Mouse (Mus musculus): Measurements from ENCODE around the gene Cnn1. TPM values are rescaled to one million over a fixed set of nuclear protein-coding genes. Genes with fewer than 3 reads are reported as not detected.

Gene Cnn1
- polyA plus RNA-seq, 1 experiment from 2014 or later, result 444 TPM

DNA sequence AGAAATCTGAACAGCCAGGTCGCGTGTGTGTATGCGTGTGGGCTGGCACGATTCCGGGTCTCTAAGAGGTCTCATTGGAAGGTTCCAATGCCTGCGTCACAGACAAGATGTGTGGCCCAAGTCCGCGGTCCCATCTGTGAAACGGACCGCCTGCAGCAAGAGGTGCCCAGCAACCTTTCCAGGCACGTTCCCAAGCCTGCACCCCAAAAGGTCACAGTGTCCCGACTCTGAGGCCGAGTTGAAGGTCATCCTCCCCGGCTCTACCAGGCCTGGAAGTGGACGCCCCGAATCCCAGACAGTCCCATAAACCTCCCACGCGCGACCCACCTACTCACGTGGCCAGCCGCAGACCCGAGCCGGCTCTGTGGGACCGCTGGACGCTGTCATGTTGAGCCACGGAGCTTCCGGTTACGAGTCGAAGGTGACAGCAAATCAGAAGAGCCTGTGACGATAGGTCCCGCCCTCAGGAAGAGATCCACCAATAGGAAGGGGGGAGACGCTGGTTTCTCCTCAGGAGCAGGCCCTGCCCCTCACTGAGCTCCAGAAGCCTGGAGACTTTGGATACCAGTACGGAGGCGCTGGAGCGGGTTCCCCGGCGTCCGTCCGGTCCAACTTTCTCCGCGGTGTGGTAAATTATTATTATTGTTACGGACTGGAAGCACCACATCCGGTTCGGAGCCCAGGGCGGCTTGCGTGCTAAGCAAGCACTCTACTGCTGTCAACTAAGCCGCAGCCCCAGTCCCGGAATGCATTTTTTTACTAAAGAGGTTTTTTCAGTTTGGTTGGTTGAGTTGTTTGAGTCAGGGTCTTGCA lies 13.8 kb upstream of the Cnn1 start, which contains the start of gene Ecsit:
Gene Ecsit (minus strand): TSS at position 417 of the 813 bp plus-strand sequence.
- Histone ChIP-seq H3K9me3 (no peaks in the 10 kb centered on the region), H3K27ac (peak within 1 kb of the TSS; percentile 88), H3K4me2 (peak within 1 kb of the TSS; percentile 84), H3K27me3 (replicated peaks) (no peaks in the 10 kb centered on the region), H3K36me3 (0 out of 2 replicates have a peak, but pooled peaks cover 4% of the 10 kb centered on the region), H3K4me1 (peaks cover 7% of the 10 kb centered on the region; the same call in 1 of the 2 replicates), H3K9ac (peak within 1 kb of the TSS; percentile 58), H3K4me3 (replicated peaks) (peak within 1 kb of the TSS; percentile 67)
- peak; percentile 99 for ATAC-seq (ENCODE audit: insufficient read depth, low FRiP score, low read depth)
- under 1% methylated on average over 48 of the region's 48 CpGs for WGBS

DNA sequence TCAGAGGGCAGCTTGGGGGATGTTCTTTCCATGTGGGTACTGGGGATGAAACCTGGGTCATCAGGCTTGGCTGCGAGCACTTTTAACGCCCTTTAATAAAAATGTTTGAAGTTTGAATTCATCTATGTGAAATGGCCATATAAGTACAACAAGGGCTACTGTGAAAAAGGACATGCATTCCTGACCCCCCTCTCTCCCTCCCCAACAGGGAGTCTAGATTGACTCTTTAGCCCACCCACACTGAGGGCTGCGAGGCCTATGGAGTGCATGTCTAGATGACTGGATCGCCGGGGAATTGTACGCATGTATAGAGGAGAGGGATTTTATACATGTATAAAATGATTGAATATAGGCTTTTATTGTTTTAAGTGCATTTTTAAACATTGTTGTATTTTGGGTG lies 13.0 kb upstream of the Cnn1 start:
- Histone ChIP-seq H3K4me1 (peaks cover 7% of the 10 kb centered on the region; the same call in 1 of the 2 replicates), H3K27ac (peak overlapping the region; percentile 88), H3K9me3 (no peaks in the 10 kb centered on the region), H3K27me3 (replicated peaks) (no peaks in the 10 kb centered on the region), H3K36me3 (0 out of 2 replicates have a peak, but pooled peaks cover 4% of the 10 kb centered on the region), H3K4me2 (peak overlapping the region; percentile 84), H3K9ac (peak overlapping the region; percentile 44; the same call in 1 of the 2 replicates), H3K4me3 (replicated peaks) (peak overlapping the region; percentile 67)
- no peak for ATAC-seq (ENCODE audit: insufficient read depth, low FRiP score, low read depth)
- WGBS, result 53% methylated on average over 6 of the region's 6 CpGs

DNA sequence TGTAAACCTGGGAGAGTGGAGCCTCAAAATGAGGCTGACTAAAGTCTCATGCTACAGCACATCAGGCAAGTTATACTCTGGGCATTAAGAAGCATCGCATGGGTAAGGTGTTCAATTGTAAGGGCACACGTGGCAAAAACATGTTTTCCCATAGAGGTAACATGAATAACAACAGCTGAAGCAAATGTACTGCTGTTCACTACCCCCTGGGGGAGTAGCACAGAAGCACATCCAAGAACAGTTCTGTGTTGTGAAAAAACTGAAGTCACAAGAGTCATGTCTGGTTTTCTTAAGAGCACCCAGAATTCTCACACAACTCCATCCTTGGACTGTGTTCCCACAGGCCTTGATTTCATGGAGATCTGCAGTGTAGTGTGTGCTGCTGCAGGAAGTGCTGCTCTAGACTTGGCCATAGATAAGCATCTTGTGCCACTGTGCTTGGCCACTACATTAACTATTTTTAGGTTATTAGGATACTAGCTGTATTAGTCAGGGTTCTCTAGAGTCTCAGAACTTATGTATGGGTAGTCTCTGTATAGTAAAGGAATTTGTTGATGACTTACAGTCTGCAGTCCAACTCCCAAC lies 11.9 kb upstream of the Cnn1 start:
- H3K36me3 ChIP-seq, result 0 out of 2 replicates have a peak, but pooled peaks cover 4% of the 10 kb centered on the region
- H3K4me3 ChIP-seq (replicated peaks), result no peak overlapping the region
- no peak overlapping the region for H3K27ac ChIP-seq
- no peak for ATAC-seq (ENCODE audit: insufficient read depth, low FRiP score, low read depth)
- H3K9ac ChIP-seq, result no peak overlapping the region
- 84% methylated on average over 2 of the region's 2 CpGs for WGBS
- H3K27me3 ChIP-seq (replicated peaks), result no peaks in the 10 kb centered on the region
- peaks cover 7% of the 10 kb centered on the region; the same call in 1 of the 2 replicates for H3K4me1 ChIP-seq
- H3K9me3 ChIP-seq, result no peaks in the 10 kb centered on the region
- no peak overlapping the region for H3K4me2 ChIP-seq

DNA sequence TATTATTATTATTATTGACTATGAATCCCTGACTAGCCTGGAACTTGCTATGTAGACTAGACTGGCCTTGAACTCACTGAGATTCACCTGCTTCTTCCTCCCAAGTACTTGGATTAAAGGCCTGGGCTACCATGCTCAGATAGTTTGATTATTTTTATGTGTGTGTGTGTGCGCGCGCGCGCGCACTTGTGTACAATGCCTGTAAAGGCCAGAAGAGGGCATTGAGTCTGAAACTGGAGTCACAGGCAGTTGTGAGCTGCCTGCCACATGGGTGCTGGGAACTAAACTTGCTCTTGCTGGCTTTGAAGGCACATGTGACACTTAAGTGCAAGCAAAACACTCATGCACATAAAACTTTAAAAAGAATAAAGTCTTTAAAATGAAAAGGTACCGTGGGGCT lies 9.7 kb upstream of the Cnn1 start:
- 97% methylated on average over 7 of the region's 7 CpGs for WGBS
- H3K27ac ChIP-seq, result no peak overlapping the region
- H3K36me3 ChIP-seq, result no peaks in the 10 kb centered on the region
- no peak overlapping the region for H3K4me3 ChIP-seq (replicated peaks)
- H3K9me3 ChIP-seq, result no peaks in the 10 kb centered on the region
- no peak for ATAC-seq (ENCODE audit: insufficient read depth, low FRiP score, low read depth)
- no peak overlapping the region for H3K9ac ChIP-seq
- no peak overlapping the region for H3K4me2 ChIP-seq
- peaks cover 7% of the 10 kb centered on the region; the same call in 1 of the 2 replicates for H3K4me1 ChIP-seq
- H3K27me3 ChIP-seq (replicated peaks), result no peaks in the 10 kb centered on the region

DNA sequence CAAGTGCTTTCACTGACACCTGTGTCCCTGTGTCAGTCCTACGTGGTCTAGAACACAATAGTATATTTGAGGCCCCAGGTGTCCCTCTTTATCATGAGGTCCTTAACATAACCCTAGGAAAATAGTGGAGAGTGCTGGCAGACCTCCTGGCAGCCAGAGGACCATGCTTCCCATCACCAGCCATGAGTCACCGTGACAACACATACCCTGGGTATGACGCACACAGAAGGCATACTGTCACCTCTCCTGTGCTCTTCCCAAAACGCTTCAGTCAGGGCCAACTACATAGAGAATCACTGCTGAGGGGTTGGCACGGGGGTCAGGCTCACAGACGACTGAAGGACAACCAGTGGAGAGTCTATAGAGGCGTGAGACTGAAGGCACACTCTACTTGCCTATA lies 9.0 kb upstream of the Cnn1 start:
- WGBS, result 79% methylated on average over 7 of the region's 7 CpGs
- no peaks in the 10 kb centered on the region for H3K36me3 ChIP-seq
- no peaks in the 10 kb centered on the region for H3K9me3 ChIP-seq
- no peaks in the 10 kb centered on the region for H3K27me3 ChIP-seq (replicated peaks)
- ATAC-seq (ENCODE audit: insufficient read depth, low FRiP score, low read depth), result no peak
- no peak overlapping the region for H3K4me3 ChIP-seq (replicated peaks)
- H3K4me1 ChIP-seq, result peaks cover 4% of the 10 kb centered on the region; the same call in 1 of the 2 replicates
- no peak overlapping the region for H3K4me2 ChIP-seq
- no peak overlapping the region for H3K27ac ChIP-seq
- no peak overlapping the region for H3K9ac ChIP-seq

DNA sequence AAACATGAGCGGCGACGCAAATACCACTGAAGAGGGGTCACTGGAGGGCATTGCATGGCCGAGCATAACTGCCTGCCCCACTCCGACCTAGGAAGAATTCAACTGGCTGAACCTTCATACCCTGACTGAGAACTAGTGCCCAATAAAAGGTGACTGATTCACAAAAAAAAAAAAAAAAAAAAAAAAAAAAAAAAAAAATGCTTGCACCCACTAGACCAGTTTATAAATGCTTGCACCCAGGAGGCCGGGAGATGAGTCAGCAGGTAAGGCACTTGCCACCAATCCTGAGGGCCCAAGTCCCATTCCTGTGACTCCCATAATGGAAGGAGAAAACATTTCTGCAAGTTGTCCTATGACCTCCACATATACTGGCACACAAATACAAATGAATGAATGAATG lies 6.3 kb upstream of the Cnn1 start:
- Histone ChIP-seq H3K4me1 (no peaks in the 10 kb centered on the region), H3K27ac (no peak overlapping the region), H3K27me3 (replicated peaks) (no peaks in the 10 kb centered on the region), H3K4me2 (no peak overlapping the region), H3K36me3 (no peaks in the 10 kb centered on the region), H3K9me3 (no peaks in the 10 kb centered on the region), H3K4me3 (replicated peaks) (no peak overlapping the region), H3K9ac (no peak overlapping the region)
- no peak for ATAC-seq (ENCODE audit: insufficient read depth, low FRiP score, low read depth)
- WGBS, result 72% methylated on average over 6 of the region's 6 CpGs

DNA sequence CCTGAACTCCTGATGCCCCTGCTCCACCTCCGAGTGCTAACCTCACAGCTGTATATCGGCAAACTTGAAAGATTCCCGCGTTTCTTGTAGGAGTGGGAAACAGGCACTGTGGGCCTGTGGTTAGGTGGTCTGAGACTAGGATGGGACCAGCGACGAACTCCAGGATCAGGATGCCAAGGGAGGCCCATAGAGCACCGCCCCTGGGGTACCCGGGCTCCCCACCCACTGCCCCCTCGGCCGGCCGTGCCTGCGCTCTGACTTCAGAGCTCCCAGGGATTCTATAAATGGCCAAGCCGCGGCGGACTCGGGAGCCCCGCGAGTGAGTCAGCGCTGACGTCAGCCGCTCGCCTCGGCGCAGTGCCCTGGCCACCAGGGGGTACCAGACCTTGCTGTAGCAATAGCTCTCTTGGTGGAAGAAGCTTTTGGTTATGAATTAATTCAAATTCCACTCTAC lies 3.1 kb upstream of the Cnn1 start:
- no peak overlapping the region for H3K27ac ChIP-seq
- no peaks in the 10 kb centered on the region for H3K36me3 ChIP-seq
- H3K9me3 ChIP-seq, result no peaks in the 10 kb centered on the region
- peaks cover 14% of the 10 kb centered on the region for H3K27me3 ChIP-seq (replicated peaks)
- peaks cover 5% of the 10 kb centered on the region; the same call in 1 of the 2 replicates for H3K4me1 ChIP-seq
- peak; percentile 75 for ATAC-seq (ENCODE audit: insufficient read depth, low FRiP score, low read depth)
- WGBS, result under 1% methylated on average over 24 of the region's 24 CpGs
- peak overlapping the region; percentile 74 for H3K4me2 ChIP-seq
- peak overlapping the region; percentile 34 for H3K4me3 ChIP-seq (replicated peaks)
- 0 out of 2 replicates have a peak overlapping the region, but pooled peaks have one; percentile 29 for H3K9ac ChIP-seq

DNA sequence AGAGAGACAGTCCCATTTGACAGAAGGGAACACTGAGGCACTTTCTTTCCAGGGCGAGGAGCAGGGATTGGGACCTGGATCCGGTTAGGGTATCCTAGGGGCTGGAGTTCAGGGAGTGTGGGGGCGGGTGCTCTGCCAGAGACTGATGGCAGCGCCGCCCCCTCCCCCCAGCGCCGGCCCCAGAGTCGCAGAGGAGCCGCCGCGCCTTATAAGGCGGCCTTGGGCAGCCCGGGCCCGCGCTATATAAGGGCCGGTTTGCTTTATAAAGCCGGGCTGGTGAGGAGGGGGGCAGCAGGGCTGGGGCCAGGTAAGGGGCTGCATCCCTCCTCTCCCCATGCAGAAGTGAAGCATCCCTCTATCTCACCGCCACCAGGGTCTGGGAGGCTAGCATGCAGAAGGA lies 906 bp downstream of the Cnn1 start:
- no peak overlapping the region for H3K9ac ChIP-seq
- peak overlapping the region; percentile 62; the same call in 1 of the 2 replicates for H3K27ac ChIP-seq
- H3K27me3 ChIP-seq (replicated peaks), result peaks cover 19% of the 10 kb centered on the region
- peak overlapping the region; percentile 23 for H3K4me3 ChIP-seq (replicated peaks)
- WGBS, result 3% methylated on average over 18 of the region's 18 CpGs
- no peaks in the 10 kb centered on the region for H3K36me3 ChIP-seq
- peak; percentile 40 for ATAC-seq (ENCODE audit: insufficient read depth, low FRiP score, low read depth)
- H3K4me1 ChIP-seq, result peaks cover 5% of the 10 kb centered on the region; the same call in 1 of the 2 replicates
- peak overlapping the region; percentile 33 for H3K4me2 ChIP-seq
- H3K9me3 ChIP-seq, result no peaks in the 10 kb centered on the region

DNA sequence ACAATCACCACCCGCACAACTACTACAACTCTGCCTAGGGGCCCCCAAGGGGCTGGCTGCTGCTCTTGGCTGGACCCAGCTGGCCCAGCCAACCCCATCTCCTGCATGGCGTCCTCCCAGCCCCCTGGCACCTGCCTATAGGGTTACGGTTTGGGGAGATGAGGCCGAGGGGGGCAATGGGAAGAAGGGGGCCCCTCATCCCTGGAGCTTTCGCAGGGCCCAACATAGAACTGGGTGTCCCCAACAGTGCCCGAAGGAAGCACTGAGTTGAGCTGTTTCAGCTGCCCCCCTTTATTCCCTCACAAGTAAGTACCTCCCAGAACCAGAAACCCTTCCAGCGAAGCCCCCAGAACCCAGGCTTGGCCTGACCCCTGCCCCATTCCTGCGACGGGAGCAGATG lies 9.2 kb downstream of the Cnn1 start:
- no peak overlapping the region for H3K4me2 ChIP-seq
- no peaks in the 10 kb centered on the region for H3K27me3 ChIP-seq (replicated peaks)
- H3K4me1 ChIP-seq, result no peaks in the 10 kb centered on the region
- H3K4me3 ChIP-seq (replicated peaks), result no peak overlapping the region
- no peaks in the 10 kb centered on the region for H3K9me3 ChIP-seq
- H3K36me3 ChIP-seq, result peaks cover 25% of the 10 kb centered on the region
- H3K27ac ChIP-seq, result no peak overlapping the region
- WGBS, result 81% methylated on average over 9 of the region's 9 CpGs
- H3K9ac ChIP-seq, result no peak overlapping the region
- no peak for ATAC-seq (ENCODE audit: insufficient read depth, low FRiP score, low read depth)

DNA sequence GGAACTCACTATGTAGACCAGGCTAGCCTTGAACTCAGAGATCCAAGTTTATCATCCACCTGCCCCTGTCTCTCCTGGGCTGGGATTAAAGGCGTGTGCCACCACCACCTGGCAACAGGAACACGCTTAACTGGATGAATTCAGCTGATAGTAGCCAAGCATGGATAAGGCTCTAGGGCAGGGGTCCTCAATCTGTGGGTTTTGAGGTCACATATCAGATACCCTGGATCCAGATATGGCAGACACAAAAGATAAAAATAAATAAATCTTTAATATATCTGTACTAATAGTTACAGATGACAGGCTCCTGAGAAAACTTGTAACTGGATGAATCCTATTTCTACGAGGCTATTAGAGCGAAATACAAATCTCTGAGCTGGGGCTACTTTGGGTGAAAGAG lies 16.6 kb downstream of the Cnn1 start:
- Histone ChIP-seq H3K9me3 (no peaks in the 10 kb centered on the region), H3K4me3 (replicated peaks) (peak overlapping the region; percentile 82), H3K27me3 (replicated peaks) (no peaks in the 10 kb centered on the region), H3K27ac (no peak overlapping the region), H3K4me1 (peaks cover 12% of the 10 kb centered on the region), H3K9ac (peak overlapping the region; percentile 87; the same call in 1 of the 2 replicates), H3K36me3 (peaks cover 25% of the 10 kb centered on the region), H3K4me2 (peak overlapping the region; percentile 85)
- 79% methylated on average over 4 of the region's 4 CpGs for WGBS
- no peak for ATAC-seq (ENCODE audit: insufficient read depth, low FRiP score, low read depth)

DNA sequence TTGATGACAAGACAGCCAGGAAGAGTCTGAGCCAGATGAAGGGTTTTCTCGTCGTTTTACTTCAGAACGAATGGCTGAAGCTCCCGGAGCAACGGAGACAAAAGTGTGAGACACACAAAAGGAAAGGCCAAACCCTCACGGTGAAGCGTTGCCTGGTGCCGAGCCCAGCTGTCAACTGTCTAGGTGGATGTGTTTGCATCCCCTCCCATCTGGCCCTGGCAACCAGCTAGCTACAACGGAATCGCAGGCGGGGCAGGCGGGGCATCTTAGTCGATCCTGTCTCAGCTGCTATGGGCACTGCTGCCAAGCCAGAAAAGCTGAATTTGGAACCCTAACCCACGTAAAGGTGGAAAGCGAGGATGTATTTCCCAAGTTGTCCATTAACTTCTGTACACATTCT lies 17.1 kb downstream of the Cnn1 start:
- H3K27ac ChIP-seq, result no peak overlapping the region
- ATAC-seq (ENCODE audit: insufficient read depth, low FRiP score, low read depth), result no peak
- H3K4me3 ChIP-seq (replicated peaks), result peak overlapping the region; percentile 82
- WGBS, result 17% methylated on average over 15 of the region's 15 CpGs
- peak overlapping the region; percentile 85 for H3K4me2 ChIP-seq
- no peaks in the 10 kb centered on the region for H3K9me3 ChIP-seq
- H3K9ac ChIP-seq, result peak overlapping the region; percentile 87
- no peaks in the 10 kb centered on the region for H3K27me3 ChIP-seq (replicated peaks)
- peaks cover 12% of the 10 kb centered on the region for H3K4me1 ChIP-seq
- peaks cover 21% of the 10 kb centered on the region for H3K36me3 ChIP-seq
